Mouse (Mus musculus): Measurements from ENCODE around the gene Snrpb2.

Snrpb2 gene

DNA sequence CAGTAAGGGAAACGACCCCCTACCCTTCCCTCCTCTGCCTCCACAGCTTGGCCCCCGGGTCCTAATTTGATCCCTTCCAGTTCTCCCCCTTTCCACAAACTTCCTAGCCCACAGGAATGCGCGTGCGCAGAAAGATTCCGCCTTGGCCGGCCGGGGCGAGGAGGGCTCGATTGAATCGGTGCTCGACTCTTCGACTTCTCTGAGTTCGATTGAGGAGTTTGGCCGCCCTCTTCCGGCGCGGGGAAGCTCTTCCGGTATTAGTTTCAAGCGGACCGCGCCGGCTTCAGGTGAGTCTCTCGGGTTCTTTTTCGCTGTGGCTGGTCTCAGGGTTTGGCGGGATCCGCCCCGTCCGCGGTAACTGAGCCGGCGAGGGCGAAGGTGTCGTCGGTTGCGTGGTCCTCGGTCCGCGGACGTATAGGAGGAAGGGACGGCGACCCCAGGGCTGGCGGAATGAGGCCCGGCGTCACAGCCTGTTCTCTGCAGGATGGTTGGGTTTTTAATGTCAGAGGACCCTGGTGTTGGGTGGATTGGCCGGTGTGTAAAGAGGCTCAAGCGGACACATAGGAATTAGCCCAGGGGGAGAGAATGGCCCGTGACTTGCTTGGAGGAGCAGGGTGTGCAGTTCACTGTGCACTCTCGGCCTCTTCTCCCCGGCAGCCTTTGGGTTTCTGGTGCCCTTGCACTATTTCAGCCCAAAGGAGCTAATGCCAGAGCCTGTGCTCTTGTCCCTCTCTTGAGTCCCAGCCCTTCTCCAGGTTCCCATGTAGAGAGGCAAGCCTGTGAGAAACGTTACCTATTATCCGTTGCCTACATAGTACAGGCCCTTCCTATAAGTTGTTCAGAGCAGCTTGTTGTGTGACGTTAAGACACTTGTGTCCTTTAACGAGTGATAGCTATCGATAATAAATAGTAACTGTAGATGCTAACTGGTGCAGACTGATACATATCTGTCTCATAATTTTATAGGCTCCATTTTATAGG, at the start of gene Snrpb2:
Gene Snrpb2 (plus strand): TSS at position 228 of the 981 bp plus-strand sequence.
- DNase-seq (ENCODE audit: low read depth), result peak; percentile 81

GRCm38 (mm10) chr2:143013057-143013456, 49.8 kb upstream of the Snrpb2 start:
- DNase-seq (ENCODE audit: low read depth), result no peak

DNA sequence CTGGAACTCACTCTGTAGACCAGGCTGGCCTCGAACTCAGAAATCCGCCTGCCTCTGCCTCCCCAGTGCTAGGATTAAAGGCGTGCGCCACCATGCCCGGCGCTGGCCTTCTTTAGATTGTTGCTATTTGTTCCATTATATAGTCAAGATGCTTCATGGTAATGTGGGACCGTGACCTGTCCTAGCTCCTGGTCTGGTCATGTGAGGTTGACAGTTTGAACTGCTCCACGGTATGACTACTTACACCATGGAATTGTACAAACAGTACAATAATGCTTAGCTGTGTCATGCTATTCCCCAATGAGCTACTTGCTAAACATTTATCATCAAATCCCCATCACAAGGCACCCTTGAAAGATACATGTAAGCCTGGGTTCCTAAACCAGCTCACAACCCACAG, 44.8 kb upstream of the Snrpb2 start:
- DNase-seq (ENCODE audit: low read depth), result no peak

DNA sequence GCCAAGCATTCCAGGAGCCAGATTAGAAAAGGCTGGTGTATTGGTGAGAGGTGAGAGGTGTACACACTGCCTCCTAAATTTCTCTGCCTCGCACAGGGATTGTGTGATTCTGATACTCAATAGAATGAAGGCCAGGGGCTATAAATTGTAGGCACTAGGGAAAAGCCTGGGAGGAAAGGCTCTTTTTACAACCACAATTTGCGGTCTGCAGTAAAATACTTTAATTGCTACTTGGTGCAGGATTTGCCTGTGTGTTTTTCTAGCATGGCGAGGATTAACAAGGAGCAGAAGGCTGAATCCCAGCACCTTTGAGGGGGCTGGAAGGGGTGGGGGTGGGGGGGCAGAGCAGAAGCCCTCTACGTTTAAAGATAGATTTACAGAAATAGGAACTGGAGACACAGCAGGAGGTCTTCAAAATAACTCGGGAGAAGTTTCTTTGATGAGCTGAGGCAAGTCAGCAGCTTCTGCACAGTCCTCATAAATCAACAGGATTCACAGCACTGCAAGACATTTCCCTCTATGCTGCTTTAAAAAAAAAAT, 44.2 kb upstream of the Snrpb2 start:
- no peak for DNase-seq (ENCODE audit: low read depth)

DNA sequence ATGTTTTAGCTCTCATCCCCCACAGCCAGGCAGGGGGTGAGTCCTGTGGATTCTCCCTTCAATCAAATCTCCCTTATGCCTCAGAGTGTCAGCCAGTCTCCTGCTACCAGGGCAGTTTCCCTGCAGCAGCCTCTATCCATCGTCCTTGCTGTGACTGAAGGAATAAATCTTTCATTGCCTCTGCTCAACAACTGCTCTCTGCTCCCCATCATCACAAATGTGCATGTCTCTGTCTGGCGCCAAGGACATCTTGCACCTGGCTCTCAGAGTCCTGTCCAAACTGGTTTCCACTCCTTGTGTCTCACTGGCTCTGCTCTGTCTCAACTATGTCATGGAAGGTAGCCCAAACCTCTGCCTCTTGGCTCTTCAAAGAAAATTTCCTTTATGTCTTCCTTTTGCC, 43.1 kb upstream of the Snrpb2 start:
- no peak for DNase-seq (ENCODE audit: low read depth)

DNA sequence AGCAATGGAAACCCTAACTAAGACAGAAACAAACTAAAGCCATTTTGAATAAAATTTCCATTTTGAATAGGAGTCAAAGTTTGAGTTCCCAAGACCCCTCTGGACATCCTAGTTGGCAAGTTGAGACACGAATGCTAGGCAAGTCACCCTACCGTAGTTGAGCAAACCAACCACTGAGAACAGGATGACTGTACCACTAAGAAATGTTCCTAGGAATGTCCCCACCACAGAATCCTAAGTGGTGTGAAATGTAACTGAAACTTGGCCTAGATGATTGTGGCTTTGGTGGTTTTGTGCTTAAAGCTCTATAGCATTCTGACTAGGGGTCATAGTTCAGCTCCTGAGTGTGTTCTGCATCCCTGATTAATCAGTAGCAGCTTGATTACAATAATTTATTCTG, 39.5 kb upstream of the Snrpb2 start:
- no peak for DNase-seq (ENCODE audit: low read depth)

GRCm38 (mm10) chr2:143024226-143024625, 38.6 kb upstream of the Snrpb2 start:
- DNase-seq (ENCODE audit: low read depth), result no peak

DNA sequence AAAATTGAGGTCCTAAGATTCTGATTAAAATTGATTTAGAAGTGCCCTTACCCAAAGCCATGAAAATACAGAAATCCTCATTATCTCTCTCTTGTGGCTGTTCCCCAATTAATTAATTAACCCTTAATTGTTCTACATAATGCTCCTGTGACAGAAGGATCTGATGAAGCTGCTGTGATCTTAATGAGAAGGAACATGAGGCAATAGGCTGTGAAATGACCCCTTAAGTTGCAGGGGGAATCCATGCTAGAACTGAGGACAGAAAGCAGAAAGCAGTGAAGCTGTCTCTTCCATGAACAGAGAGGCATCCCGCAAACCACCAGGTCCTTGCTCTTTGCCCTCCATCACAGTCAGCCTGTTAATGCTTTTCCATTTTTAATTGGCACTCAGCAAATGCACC, 31.6 kb upstream of the Snrpb2 start:
- DNase-seq (ENCODE audit: low read depth), result no peak

DNA sequence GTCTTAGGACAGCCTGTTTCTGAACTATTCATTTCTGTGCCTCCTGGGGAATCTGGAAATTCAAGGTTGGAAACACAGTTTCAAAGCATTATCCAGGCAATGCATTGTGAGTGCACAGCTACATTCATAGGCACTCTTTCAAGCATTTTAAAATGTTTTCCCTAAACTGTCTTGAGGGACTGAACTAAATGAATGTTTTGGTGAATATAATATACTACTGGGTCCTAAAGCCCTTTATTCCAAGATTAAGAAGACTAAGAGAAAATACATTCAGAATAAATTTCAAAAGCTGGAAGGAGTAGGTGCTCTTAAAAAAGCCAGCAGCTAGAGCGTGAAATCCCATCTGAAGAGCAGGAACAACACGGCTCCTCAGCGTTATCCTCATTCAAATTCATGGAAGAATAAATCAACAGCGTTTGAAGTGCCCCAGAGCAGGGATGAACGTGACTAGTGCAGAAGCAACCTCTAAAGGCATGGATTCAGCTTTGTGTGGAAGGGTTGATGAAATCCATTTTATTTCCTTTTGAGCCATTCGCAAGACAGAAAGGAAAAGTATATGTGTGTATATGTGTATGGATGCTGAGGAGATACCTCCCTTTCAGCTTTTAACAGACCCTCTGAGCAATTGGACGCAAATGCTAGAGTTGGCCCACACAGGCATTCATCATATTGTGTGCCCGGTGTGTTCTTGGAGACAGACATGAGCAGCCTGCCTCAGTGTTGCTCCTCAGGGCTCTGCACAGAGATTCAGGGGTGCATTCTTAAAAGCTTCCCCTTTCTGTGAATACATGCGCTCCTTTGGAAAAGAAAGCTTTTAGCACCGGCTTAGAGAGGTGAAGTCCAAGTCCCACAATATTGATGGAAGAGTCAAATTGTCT, 30.2 kb upstream of the Snrpb2 start:
- DNase-seq (ENCODE audit: low read depth), result no peak

DNA sequence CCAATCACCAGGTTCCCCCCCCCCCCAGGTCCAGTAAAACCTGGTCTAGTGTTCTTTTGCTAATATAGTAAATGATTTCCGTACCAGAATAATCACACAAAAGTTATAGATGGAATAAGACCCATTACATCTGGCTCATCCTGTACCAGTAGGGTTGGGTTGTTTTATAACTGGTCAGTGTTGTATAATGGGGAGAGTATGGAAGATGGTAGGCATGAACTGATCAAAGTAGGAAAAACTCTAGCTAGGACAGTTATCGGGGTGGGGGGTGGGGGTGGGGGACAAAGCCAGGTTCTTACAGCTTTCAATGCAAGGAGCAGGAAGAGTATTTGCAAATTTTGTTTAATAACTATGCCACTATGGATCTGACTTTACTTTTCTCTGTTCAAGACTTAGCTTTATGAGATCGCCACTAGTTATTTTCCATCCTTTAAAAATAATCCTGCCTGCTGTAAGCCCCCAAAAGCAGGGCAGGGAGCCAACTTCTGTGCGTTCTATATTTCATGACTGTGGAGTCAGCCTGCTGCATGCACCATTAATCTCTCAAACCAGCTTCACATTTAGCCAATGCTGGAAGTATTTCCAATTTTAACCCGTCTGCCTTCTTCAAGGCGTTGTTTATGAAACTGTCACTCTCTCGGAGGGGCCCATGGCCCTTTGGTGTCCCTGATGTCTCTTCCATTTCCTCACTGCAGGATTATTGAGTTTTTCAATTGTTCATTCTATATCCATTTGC, 28.3 kb upstream of the Snrpb2 start:
- no peak for DNase-seq (ENCODE audit: low read depth)

DNA sequence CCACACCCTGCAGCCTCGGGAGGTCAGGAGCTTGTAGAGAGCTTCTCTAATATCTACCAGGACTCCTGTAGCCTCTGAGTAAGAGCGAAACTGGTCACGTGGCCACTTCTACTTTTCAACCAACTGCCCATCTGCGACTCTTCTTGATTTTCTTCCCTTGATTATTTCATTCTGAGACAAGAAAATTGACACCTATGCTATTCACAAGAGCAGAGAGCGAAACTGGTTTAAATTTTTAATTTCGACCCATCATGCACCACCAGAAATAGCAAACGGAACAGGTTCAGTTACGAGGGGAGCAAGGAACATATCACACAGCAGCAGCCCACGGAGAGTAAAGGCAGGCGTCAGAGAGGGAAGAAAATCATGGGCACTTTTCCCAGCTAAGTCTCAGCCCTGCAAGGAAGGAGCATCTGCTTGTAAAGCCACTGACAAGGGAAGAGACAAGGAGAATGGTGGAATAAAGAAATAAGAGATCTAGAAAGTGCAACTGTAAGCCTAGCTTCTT, 27.7 kb upstream of the Snrpb2 start:
- no peak for DNase-seq (ENCODE audit: low read depth)

- DNase-seq (ENCODE audit: low read depth), result no peak
Measured at GRCm38 (mm10) chr2:143041596-143041995, 21.2 kb upstream of the Snrpb2 start.

DNA sequence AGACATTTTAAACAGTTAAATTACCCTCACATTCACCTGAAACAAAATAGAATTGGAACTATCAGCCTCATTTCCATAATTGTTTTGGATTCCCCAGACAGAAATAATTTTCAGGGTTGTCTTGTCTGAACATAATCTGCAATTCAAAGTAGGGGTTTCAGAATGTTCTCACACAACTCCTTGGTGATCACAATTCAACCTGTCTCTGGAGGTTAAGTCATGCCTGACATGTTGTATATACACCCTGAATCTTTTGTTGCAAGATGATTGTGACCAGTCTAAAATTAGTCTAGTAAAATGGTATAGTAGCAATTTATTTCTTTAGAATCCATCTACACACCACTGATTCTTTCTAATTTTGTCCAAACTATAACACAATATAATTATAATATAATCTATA, 7.6 kb upstream of the Snrpb2 start:
- no peak for DNase-seq (ENCODE audit: low read depth)

GRCm38 (mm10) chr2:143056736-143057135, 6.1 kb upstream of the Snrpb2 start:
- DNase-seq (ENCODE audit: low read depth), result no peak

GRCm38 (mm10) chr2:143062432-143062811, 417 bp upstream of the Snrpb2 start:
- no peak for DNase-seq (ENCODE audit: low read depth)

DNA sequence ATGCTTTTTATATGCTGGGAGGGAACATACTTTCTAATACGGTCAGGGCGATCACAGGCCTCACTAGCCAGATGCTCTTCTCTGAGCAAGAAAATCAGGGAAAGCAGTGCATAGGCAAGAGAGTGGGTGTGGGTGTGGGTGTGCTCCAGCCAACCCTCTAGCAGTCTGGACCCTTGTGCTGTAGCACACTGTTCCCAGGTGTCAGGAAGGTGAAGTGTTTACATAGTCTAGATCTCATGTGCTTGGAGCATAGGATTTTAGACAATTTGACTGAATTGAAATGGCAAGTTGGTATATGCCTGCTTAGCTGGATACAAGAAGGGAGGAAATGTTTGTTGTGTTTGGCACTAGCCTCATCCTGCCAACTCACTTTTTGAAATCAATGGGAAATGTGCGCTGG, 3.1 kb downstream of the Snrpb2 start:
- DNase-seq (ENCODE audit: low read depth), result no peak

DNA sequence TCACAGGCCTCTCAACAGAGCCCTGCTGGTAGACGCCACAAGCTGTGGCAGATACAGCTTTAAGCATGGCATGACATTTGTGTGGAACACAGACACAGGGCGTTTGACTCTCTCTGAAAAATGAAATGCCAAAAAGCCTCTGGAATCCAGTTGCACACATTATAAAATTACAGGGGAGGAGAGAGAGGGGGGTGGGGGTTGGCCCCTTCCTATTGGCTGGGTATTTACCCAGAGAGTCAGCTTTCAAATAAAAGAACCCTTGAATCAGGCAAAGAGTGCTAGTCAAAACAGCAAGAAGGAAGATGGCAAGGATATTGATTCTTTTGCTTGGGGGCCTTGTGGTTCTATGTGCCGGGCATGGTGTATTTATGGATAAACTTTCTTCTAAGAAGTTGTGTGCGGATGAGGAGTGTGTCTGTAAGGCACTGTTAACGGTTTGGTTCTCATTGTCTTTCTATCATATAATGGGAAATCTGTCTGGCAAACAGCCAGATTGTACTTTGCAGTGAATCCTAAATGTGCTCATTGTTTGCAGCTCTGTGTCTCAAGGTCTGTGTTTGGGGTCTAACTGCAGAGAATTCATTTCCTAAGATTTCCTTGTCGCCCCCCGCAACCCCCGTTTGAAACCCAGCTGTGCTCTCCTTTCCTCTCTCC, 15.5 kb downstream of the Snrpb2 start, which contains the start of gene Otor:
Gene Otor (plus strand): TSS at position 276 of the 654 bp plus-strand sequence.
- no peak for DNase-seq (ENCODE audit: low read depth)

- DNase-seq (ENCODE audit: low read depth), result no peak
Measured at GRCm38 (mm10) chr2:143081693-143082092, 18.9 kb downstream of the Snrpb2 start.

DNA sequence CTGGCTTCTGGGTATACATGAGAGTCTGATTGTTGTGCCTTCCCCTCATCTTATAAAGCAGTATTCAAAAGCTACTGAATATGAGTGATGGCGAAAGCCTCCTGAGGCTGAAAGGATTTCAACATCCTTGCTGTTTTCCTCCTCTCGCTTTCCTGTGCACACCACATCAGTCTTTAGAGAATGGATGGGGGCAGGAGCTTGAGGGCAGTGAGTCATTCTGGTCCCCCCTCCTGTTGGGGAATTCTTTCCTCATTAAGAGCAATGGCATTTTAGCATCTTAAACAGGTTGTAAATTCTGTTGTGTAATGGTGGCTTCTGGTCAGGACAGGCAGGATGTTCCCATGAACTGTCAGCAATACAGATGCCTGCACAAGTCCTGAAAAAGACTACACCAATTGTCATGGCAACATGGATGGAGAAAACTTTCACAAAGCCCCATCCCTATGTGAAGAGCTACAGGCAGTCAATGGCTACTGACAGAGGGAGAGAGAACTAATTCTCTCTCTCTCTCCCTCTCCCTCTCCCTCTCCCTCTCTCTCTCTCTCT, 22.1 kb downstream of the Snrpb2 start:
- DNase-seq (ENCODE audit: low read depth), result no peak

DNA sequence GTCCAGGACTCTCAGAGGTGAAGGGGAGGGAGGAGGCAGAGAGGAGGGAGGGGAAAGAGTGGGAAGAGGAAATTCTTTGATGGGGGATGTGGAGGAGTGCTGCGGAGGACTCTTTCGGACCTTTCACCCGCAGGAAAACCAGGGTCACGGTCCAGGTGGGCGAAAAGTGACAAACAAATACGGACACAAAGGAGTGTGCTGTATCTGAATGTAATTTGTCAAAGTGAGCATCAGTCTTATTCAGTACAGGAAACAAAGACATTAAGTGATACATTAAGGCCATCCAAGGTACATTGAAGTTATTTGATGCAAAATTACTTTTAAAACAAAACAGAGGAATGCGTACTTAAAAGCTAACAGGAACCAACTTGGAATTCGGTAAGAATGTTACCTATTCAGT, 27.0 kb downstream of the Snrpb2 start:
- DNase-seq (ENCODE audit: low read depth), result no peak

GRCm38 (mm10) chr2:143093726-143094125, 30.9 kb downstream of the Snrpb2 start:
- DNase-seq (ENCODE audit: low read depth), result no peak

All from c-Kit-positive CD71-positive TER-119-negative erythroid progenitor cells, embryonic 14.5 days (primary cell).